Mouse (Mus musculus) erythroblast, adult 5-6 weeks (primary cell): Measurements from ENCODE around the gene Cyp2a5. TPM values are rescaled to one million over a fixed set of nuclear protein-coding genes. Genes with fewer than 3 reads are reported as not detected.
"Not testable (repeated sequence)": the region's sequence is repeated elsewhere in the genome, so short reads cannot be mapped to it uniquely, and the experiment has no call there.

Source experiments
- ATAC-seq: replicated peaks from 2 replicates; pipeline ENCODE4 v1.8.0; 2016; ENCODE audit warnings: moderate number of reproducible peaks, mild to moderate bottlenecking, moderate TSS enrichment, inconsistent platforms; ENCODE audit not compliant: poor library complexity, low FRiP score, severe bottlenecking
- total RNA-seq, 2 experiments: library from RNA; stranded (forward) in 1 of 2; stranded (reverse) in 1 of 2; fragments of 150-400 nt in 1 of 2; fragments of 200-764, 138-1000 nt in 1 of 2; gene quantifications; 2 replicates each; pipeline versions ENCODE4 v1.2.3 to v1.2.4; 2015 to 2017; ENCODE audit warnings: low replicate concordance in 2 of 2

The Cyp2a5 gene
- total RNA-seq (2015; ENCODE audit: low replicate concordance), result not detected in 2 replicates
- not detected in 2 replicates for total RNA-seq (2017; ENCODE audit: low replicate concordance)

DNA sequence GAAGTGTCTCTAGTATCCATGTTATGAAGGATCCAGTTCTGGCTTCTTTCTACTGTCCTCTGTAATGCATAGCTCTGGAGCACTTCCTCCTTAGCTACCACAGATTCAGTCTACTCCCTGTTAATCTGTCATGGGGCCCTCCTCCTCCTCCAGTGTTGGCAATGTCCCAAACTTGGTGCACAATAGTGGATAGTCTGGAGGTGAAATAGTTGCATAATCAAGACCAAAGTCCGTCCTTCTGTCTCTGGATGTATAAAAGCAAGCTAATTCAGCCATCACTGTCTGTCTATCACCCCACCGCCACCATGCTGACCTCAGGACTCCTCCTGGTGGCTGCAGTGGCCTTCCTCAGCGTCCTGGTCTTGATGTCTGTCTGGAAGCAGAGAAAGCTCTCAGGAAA is at the start of gene Cyp2a5:
TSS of gene Cyp2a5 (plus strand) at position 247 of the 400 bp plus-strand sequence.
- ATAC-seq, result not testable (repeated sequence)

- ATAC-seq, result not testable (repeated sequence)
Measured at GRCm38 (mm10) chr7:26786013-26786412, 49.1 kb upstream of the Cyp2a5 start.

DNA sequence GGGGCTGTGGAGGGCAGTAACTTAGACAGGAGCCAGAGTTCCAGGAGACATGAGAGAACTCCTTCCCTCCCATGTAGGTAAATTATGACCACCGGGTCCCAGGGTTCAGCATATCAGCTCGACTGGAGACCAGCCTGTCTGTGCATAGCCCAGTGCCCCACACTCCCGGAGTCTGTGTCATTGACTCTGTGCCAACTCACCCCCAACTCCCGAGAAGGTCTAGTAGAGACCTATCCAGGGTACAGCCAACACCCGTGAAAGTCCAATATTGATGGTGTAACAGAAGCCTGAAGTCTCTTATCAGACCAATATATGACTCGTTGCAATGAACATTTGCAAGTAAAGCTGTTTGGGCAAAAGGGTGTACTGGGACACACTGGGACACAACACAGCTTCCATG is 45.1 kb upstream of the Cyp2a5 start:
- no peak for ATAC-seq

- no peak; the same call in 1 of the 2 replicates for ATAC-seq
Measured at GRCm38 (mm10) chr7:26800104-26800503, 35.0 kb upstream of the Cyp2a5 start.

- no peak for ATAC-seq
Measured at GRCm38 (mm10) chr7:26800996-26801395, 34.1 kb upstream of the Cyp2a5 start.

- ATAC-seq, result no peak
Measured at GRCm38 (mm10) chr7:26808592-26808991, 26.5 kb upstream of the Cyp2a5 start, which contains the start of gene Cyp2g1. Gene Cyp2g1 (plus strand): TSS chr7:26808892.

GRCm38 (mm10) chr7:26831556-26832292 is 3.4 kb upstream of the Cyp2a5 start:
- ATAC-seq, result not testable (repeated sequence)

DNA sequence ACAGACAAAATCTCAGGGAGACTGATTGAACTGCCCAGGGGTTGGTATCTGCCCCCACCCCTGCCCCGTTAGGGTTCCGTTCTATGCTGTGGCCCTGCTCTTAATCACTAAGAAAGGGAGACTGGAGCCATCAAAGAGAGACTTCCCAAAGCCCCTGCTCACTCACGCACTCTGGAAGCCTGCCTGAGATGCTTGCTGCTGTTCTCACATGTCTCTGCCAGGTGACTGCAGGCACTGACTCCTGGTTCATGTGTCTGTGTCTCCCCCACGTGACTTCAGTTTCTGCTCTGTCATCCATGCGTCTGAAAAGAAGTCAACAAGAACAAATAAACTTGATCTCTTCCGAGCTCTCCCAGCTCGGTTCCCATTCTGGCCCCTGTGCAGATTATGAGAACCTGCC is 2.4 kb upstream of the Cyp2a5 start:
- ATAC-seq, result not testable (repeated sequence)

- ATAC-seq, result not testable (repeated sequence)
Measured at GRCm38 (mm10) chr7:26843400-26843799, 8.3 kb downstream of the Cyp2a5 start.

GRCm38 (mm10) chr7:26850063-26850462 is 15.0 kb downstream of the Cyp2a5 start:
- not testable (repeated sequence) for ATAC-seq

DNA sequence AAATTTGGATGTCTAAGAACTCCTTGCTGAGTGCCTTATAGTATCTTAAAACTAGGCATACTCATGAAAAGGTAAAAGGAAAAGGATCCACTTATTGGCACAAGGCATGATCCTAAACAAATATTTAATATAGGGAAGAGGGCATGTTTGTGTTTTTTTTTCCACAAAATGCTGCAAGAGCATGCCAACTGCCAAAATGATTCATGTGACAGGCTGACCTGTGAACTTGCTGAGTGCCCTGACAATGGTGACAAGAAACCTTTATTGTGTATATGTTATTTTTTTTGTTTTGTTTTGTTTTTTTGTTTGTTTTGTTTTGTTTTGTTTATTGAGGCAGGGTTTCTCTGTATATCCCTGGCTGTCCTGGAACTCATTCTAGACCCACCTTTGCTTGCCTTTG is 43.5 kb downstream of the Cyp2a5 start:
- not testable (repeated sequence) for ATAC-seq

DNA sequence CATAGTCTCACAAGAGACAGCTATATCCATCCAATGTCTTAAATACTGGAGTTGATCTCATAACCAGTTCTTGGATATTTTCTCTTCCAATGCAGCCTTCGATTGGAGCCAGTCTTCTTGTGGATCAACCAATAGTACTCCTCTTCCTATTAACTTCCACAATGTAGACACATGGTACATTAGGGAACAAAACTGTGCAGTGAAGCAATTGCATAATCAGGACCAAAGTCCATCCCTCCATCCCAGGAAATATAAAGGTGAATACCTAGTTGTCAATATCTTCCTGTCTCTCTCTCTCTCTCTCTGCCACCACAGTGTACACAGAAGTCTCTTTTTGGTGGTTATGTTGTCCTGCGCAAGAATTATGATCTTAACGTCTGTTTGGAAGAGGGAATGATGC is 45.5 kb downstream of the Cyp2a5 start:
- not testable (repeated sequence) for ATAC-seq

Other genes with a start within 250 kb of the Cyp2a5 start
- not detected in 2 replicates for gene Vmn1r185, start 216.8 kb upstream of the Cyp2a5 start, total RNA-seq (2015; ENCODE audit: low replicate concordance)
- 0.42 TPM in 1 of 2 replicates, not detected in the other for gene Vmn1r185, start 216.8 kb upstream of the Cyp2a5 start, total RNA-seq (2017; ENCODE audit: low replicate concordance)
- not detected in 2 replicates for gene Cyp2b23, start 148.9 kb upstream of the Cyp2a5 start, total RNA-seq (2015; ENCODE audit: low replicate concordance)
- gene Cyp2b23, start 148.9 kb upstream of the Cyp2a5 start, total RNA-seq (2017; ENCODE audit: low replicate concordance), result not detected in 2 replicates
- gene Cyp2b19, start 78.2 kb upstream of the Cyp2a5 start, total RNA-seq (2015; ENCODE audit: low replicate concordance), result not detected in 2 replicates
- gene Cyp2b19, start 78.2 kb upstream of the Cyp2a5 start, total RNA-seq (2017; ENCODE audit: low replicate concordance), result not detected in 2 replicates
- not detected in 2 replicates for gene Cyp2g1, start 26.4 kb upstream of the Cyp2a5 start, total RNA-seq (2015; ENCODE audit: low replicate concordance)
- not detected in 2 replicates for gene Cyp2g1, start 26.4 kb upstream of the Cyp2a5 start, total RNA-seq (2017; ENCODE audit: low replicate concordance)
- gene Cyp2a22, start 104.1 kb downstream of the Cyp2a5 start, total RNA-seq (2015; ENCODE audit: low replicate concordance), result not detected in 2 replicates
- not detected in 2 replicates for gene Cyp2a22, start 104.1 kb downstream of the Cyp2a5 start, total RNA-seq (2017; ENCODE audit: low replicate concordance)
- gene Cyp2a12, start 193.8 kb downstream of the Cyp2a5 start, total RNA-seq (2015; ENCODE audit: low replicate concordance), result not detected in 2 replicates
- not detected in 2 replicates for gene Cyp2a12, start 193.8 kb downstream of the Cyp2a5 start, total RNA-seq (2017; ENCODE audit: low replicate concordance)